Mouse (Mus musculus): ENCODE measurements around the gene Gm17606. TPM values are rescaled to one million over a fixed set of nuclear protein-coding genes. Genes with fewer than 3 reads are reported as not detected.
"Not testable (repeated sequence)": the region's sequence is repeated elsewhere in the genome, so short reads cannot be mapped to it uniquely, and the experiment has no call there.

Gene Gm17606
- total RNA-seq (2021): not detected

GRCm38 (mm10) chr14:54640946-54641304, at the start of gene Gm17606:
Gm17606 (plus strand) TSS chr14:54640952.
- DNase-seq (ENCODE audit: extremely low spot score in 1 of 2, low spot score in 2 of 2): no peak
- intact Hi-C loops (cut with DNase I): loop anchor here (2.0 to 5.0 kb wide), 4 partner anchors 72 to 579 kb away; no protein-coding TSS in a partner anchor

- no peak for DNase-seq (ENCODE audit: extremely low spot score in 1 of 2, low spot score in 2 of 2)
- intact Hi-C loops (cut with DNase I): no loop called here
Measured at GRCm38 (mm10) chr14:54591056-54591455, 49.7 kb upstream of the Gm17606 start.

GRCm38 (mm10) chr14:54592319-54592934, 48.3 kb upstream of the Gm17606 start:
- peak; percentile 56 to 61 for DNase-seq (ENCODE audit: extremely low spot score in 1 of 2, low spot score in 2 of 2)
- intact Hi-C loops (cut with DNase I): no loop called here

- intact Hi-C loops (cut with DNase I): no loop called here
- no peak for DNase-seq (ENCODE audit: extremely low spot score in 1 of 2, low spot score in 2 of 2)
Measured at GRCm38 (mm10) chr14:54594055-54594454, 46.7 kb upstream of the Gm17606 start.

- DNase-seq (ENCODE audit: extremely low spot score in 1 of 2, low spot score in 2 of 2): no peak
- intact Hi-C loops (cut with DNase I): no loop called here
Measured at GRCm38 (mm10) chr14:54594631-54595414, 45.9 kb upstream of the Gm17606 start.

- intact Hi-C loops (cut with DNase I): no loop called here
- DNase-seq (ENCODE audit: extremely low spot score in 1 of 2, low spot score in 2 of 2): no peak
Measured at GRCm38 (mm10) chr14:54597084-54597483, 43.7 kb upstream of the Gm17606 start.

- intact Hi-C loops (cut with DNase I): no loop called here
- no peak for DNase-seq (ENCODE audit: extremely low spot score in 1 of 2, low spot score in 2 of 2)
Measured at GRCm38 (mm10) chr14:54601601-54602000, 39.2 kb upstream of the Gm17606 start.

- DNase-seq (ENCODE audit: extremely low spot score in 1 of 2, low spot score in 2 of 2): no peak
- intact Hi-C loops (cut with DNase I): no loop called here
Measured at GRCm38 (mm10) chr14:54602613-54603012, 38.1 kb upstream of the Gm17606 start.

GRCm38 (mm10) chr14:54603038-54603654, 37.6 kb upstream of the Gm17606 start:
- intact Hi-C loops (cut with DNase I): no loop called here
- peak; percentile 96 to 98 for DNase-seq (ENCODE audit: extremely low spot score in 1 of 2, low spot score in 2 of 2)

GRCm38 (mm10) chr14:54603686-54604085, 37.1 kb upstream of the Gm17606 start:
- intact Hi-C loops (cut with DNase I): no loop called here
- no peak for DNase-seq (ENCODE audit: extremely low spot score in 1 of 2, low spot score in 2 of 2)

GRCm38 (mm10) chr14:54605752-54606321, 34.9 kb upstream of the Gm17606 start, which contains the start of gene 4931414P19Rik:
4931414P19Rik (minus strand) TSS chr14:54605993.
- DNase-seq (ENCODE audit: extremely low spot score in 1 of 2, low spot score in 2 of 2): peak; percentile 64 to 93
- intact Hi-C loops (cut with DNase I): no loop called here

- intact Hi-C loops (cut with DNase I): no loop called here
- no peak for DNase-seq (ENCODE audit: extremely low spot score in 1 of 2, low spot score in 2 of 2)
Measured at GRCm38 (mm10) chr14:54607226-54607625, 33.5 kb upstream of the Gm17606 start.

GRCm38 (mm10) chr14:54609245-54609644, 31.5 kb upstream of the Gm17606 start:
- DNase-seq (ENCODE audit: extremely low spot score in 1 of 2, low spot score in 2 of 2): no peak
- intact Hi-C loops (cut with DNase I): no loop called here

GRCm38 (mm10) chr14:54609962-54610361, 30.8 kb upstream of the Gm17606 start:
- DNase-seq (ENCODE audit: extremely low spot score in 1 of 2, low spot score in 2 of 2): no peak
- intact Hi-C loops (cut with DNase I): no loop called here

GRCm38 (mm10) chr14:54610648-54611047, 30.1 kb upstream of the Gm17606 start:
- no peak for DNase-seq (ENCODE audit: extremely low spot score in 1 of 2, low spot score in 2 of 2)
- intact Hi-C loops (cut with DNase I): no loop called here

GRCm38 (mm10) chr14:54614130-54614529, 26.6 kb upstream of the Gm17606 start:
- intact Hi-C loops (cut with DNase I); DNase-seq (ENCODE audit: extremely low spot score in 1 of 2, low spot score in 2 of 2): not testable (repeated sequence)

GRCm38 (mm10) chr14:54616226-54616825, 24.4 kb upstream of the Gm17606 start:
- DNase-seq (ENCODE audit: extremely low spot score in 1 of 2, low spot score in 2 of 2): no peak

GRCm38 (mm10) chr14:54617152-54617896, 23.4 kb upstream of the Gm17606 start:
- DNase-seq (ENCODE audit: extremely low spot score in 1 of 2, low spot score in 2 of 2): no peak
- intact Hi-C loops (cut with DNase I): loop anchor here (5.0 kb wide), 1 partner anchor 35 kb away; no protein-coding TSS in a partner anchor

More at GRCm38 (mm10) chr14:54616226-54616825, 24.4 kb upstream of the Gm17606 start:
- intact Hi-C loops (cut with DNase I): loop anchor here (5.0 kb wide), 1 partner anchor 34 kb away; no protein-coding TSS in a partner anchor

Data from left cerebral cortex, postnatal 10 days (tissue).